Mouse (Mus musculus): ENCODE data around the gene Prkcd. TPM values are rescaled to one million over a fixed set of nuclear protein-coding genes. Genes with fewer than 3 reads are reported as not detected.
"Not testable (repeated sequence)": the region's sequence is repeated elsewhere in the genome, so short reads cannot be mapped to it uniquely, and the experiment has no call there.

The Prkcd gene
- polyA plus RNA-seq, 1 experiment from 2014 or later, result 52.4 TPM

- ATAC-seq (ENCODE audit: low FRiP score, low TSS enrichment), result no peak
- 88% methylated on average over 1 of the region's 1 CpGs for WGBS
These were observed 44.8 kb downstream of the Prkcd start for GRCm38 (mm10) chr14:30581238-30581637.

GRCm38 (mm10) chr14:30579882-30580281 is 46.1 kb downstream of the Prkcd start:
- Histone ChIP-seq H3K9ac (replicated peaks; ENCODE audit: low read length) (no peak overlapping the region), H3K36me3 (ENCODE audit: insufficient read depth, low read length) (peaks cover 2% of the 10 kb centered on the region; the same call in 1 of the 2 replicates), H3K4me3 (ENCODE audit: low read length) (no peak overlapping the region), H3K9me3 (ENCODE audit: low read length) (no peaks in the 10 kb centered on the region), H3K4me2 (replicated peaks; ENCODE audit: low read depth, low read length) (no peak overlapping the region), H3K27ac (ENCODE audit: low read length) (no peak overlapping the region), H3K4me1 (ENCODE audit: insufficient read depth, low read length) (peaks cover 19% of the 10 kb centered on the region), H3K27me3 (ENCODE audit: insufficient read depth, low read length) (no peaks in the 10 kb centered on the region)
- no peak for ATAC-seq (ENCODE audit: low FRiP score, low TSS enrichment)
- WGBS, result 29% methylated on average over 5 of the region's 5 CpGs

More at GRCm38 (mm10) chr14:30581238-30581637, 44.8 kb downstream of the Prkcd start:
- peaks cover 18% of the 10 kb centered on the region for H3K4me1 ChIP-seq (ENCODE audit: insufficient read depth, low read length)
- H3K9ac ChIP-seq (replicated peaks; ENCODE audit: low read length), result no peak overlapping the region
- no peak overlapping the region for H3K4me2 ChIP-seq (replicated peaks; ENCODE audit: low read depth, low read length)
- H3K27ac ChIP-seq (ENCODE audit: low read length), result no peak overlapping the region
- H3K27me3 ChIP-seq (ENCODE audit: insufficient read depth, low read length), result no peaks in the 10 kb centered on the region
- no peak overlapping the region for H3K4me3 ChIP-seq (ENCODE audit: low read length)
- no peaks in the 10 kb centered on the region for H3K9me3 ChIP-seq (ENCODE audit: low read length)
- H3K36me3 ChIP-seq (ENCODE audit: insufficient read depth, low read length), result no peaks in the 10 kb centered on the region

GRCm38 (mm10) chr14:30579180-30579579 is 46.8 kb downstream of the Prkcd start:
- H3K4me2 ChIP-seq (replicated peaks; ENCODE audit: low read depth, low read length), result no peak overlapping the region
- no peak overlapping the region for H3K9ac ChIP-seq (replicated peaks; ENCODE audit: low read length)
- no peak overlapping the region for H3K27ac ChIP-seq (ENCODE audit: low read length)
- H3K4me3 ChIP-seq (ENCODE audit: low read length), result no peak overlapping the region
- 67% methylated on average over 5 of the region's 5 CpGs for WGBS
- ATAC-seq (ENCODE audit: low FRiP score, low TSS enrichment), result no peak
- H3K4me1 ChIP-seq (ENCODE audit: insufficient read depth, low read length), result peaks cover 12% of the 10 kb centered on the region
- no peaks in the 10 kb centered on the region for H3K9me3 ChIP-seq (ENCODE audit: low read length)
- no peaks in the 10 kb centered on the region for H3K27me3 ChIP-seq (ENCODE audit: insufficient read depth, low read length)
- peaks cover 4% of the 10 kb centered on the region; the same call in 1 of the 2 replicates for H3K36me3 ChIP-seq (ENCODE audit: insufficient read depth, low read length)

- H3K9me3 ChIP-seq (ENCODE audit: low read length); H3K9ac ChIP-seq (replicated peaks; ENCODE audit: low read length); H3K27me3 ChIP-seq (ENCODE audit: insufficient read depth, low read length); H3K4me3 ChIP-seq (ENCODE audit: low read length); H3K4me2 ChIP-seq (replicated peaks; ENCODE audit: low read depth, low read length); H3K27ac ChIP-seq (ENCODE audit: low read length): not testable (repeated sequence)
- peaks cover 17% of the 10 kb centered on the region for H3K36me3 ChIP-seq (ENCODE audit: insufficient read depth, low read length)
- peaks cover 11% of the 10 kb centered on the region; the same call in 1 of the 2 replicates for H3K4me1 ChIP-seq (ENCODE audit: insufficient read depth, low read length)
- 33% methylated on average over 10 of the region's 12 CpGs for WGBS
- ATAC-seq (ENCODE audit: low FRiP score, low TSS enrichment), result peak; percentile 39; the same call in 1 of the 2 replicates
These were observed 48.5 kb downstream of the Prkcd start for GRCm38 (mm10) chr14:30577303-30578062.

- ATAC-seq (ENCODE audit: low FRiP score, low TSS enrichment), result peak; percentile 52; the same call in 1 of the 2 replicates
- Histone ChIP-seq H3K9ac (replicated peaks; ENCODE audit: low read length) (no peak overlapping the region; the same call in 1 of the 2 replicates), H3K4me2 (replicated peaks; ENCODE audit: low read depth, low read length) (no peak overlapping the region), H3K36me3 (ENCODE audit: insufficient read depth, low read length) (peaks cover 30% of the 10 kb centered on the region), H3K27ac (ENCODE audit: low read length) (0 out of 2 replicates have a peak overlapping the region, but pooled peaks have one; percentile 3), H3K4me3 (ENCODE audit: low read length) (no peak overlapping the region), H3K27me3 (ENCODE audit: insufficient read depth, low read length) (no peaks in the 10 kb centered on the region), H3K9me3 (ENCODE audit: low read length) (no peaks in the 10 kb centered on the region), H3K4me1 (ENCODE audit: insufficient read depth, low read length) (peaks cover 11% of the 10 kb centered on the region; the same call in 1 of the 2 replicates)
- 40% methylated on average over 5 of the region's 5 CpGs for WGBS
These were observed 49.8 kb downstream of the Prkcd start for GRCm38 (mm10) chr14:30576260-30576659.

GRCm38 (mm10) chr14:30575791-30576190 is 50.2 kb downstream of the Prkcd start:
- WGBS, result 72% methylated on average over 7 of the region's 7 CpGs
- no peak overlapping the region for H3K9ac ChIP-seq (replicated peaks; ENCODE audit: low read length)

GRCm38 (mm10) chr14:30573983-30574584 is 51.9 kb downstream of the Prkcd start:
- Histone ChIP-seq H3K4me2 (replicated peaks; ENCODE audit: low read depth, low read length) (no peak overlapping the region), H3K36me3 (ENCODE audit: insufficient read depth, low read length) (peaks cover 50% of the 10 kb centered on the region), H3K9ac (replicated peaks; ENCODE audit: low read length) (no peak overlapping the region), H3K27ac (ENCODE audit: low read length) (no peak overlapping the region), H3K4me1 (ENCODE audit: insufficient read depth, low read length) (peaks cover 11% of the 10 kb centered on the region; the same call in 1 of the 2 replicates), H3K4me3 (ENCODE audit: low read length) (no peak overlapping the region), H3K27me3 (ENCODE audit: insufficient read depth, low read length) (no peaks in the 10 kb centered on the region), H3K9me3 (ENCODE audit: low read length) (no peaks in the 10 kb centered on the region)
- ATAC-seq (ENCODE audit: low FRiP score, low TSS enrichment), result peak; percentile 25
- WGBS, result 58% methylated on average over 6 of the region's 6 CpGs

More at GRCm38 (mm10) chr14:30575791-30576190, 50.2 kb downstream of the Prkcd start:
- no peaks in the 10 kb centered on the region for H3K27me3 ChIP-seq (ENCODE audit: insufficient read depth, low read length)
- H3K4me2 ChIP-seq (replicated peaks; ENCODE audit: low read depth, low read length), result no peak overlapping the region
- H3K36me3 ChIP-seq (ENCODE audit: insufficient read depth, low read length), result peaks cover 34% of the 10 kb centered on the region
- no peaks in the 10 kb centered on the region for H3K9me3 ChIP-seq (ENCODE audit: low read length)
- peaks cover 11% of the 10 kb centered on the region; the same call in 1 of the 2 replicates for H3K4me1 ChIP-seq (ENCODE audit: insufficient read depth, low read length)
- no peak overlapping the region for H3K4me3 ChIP-seq (ENCODE audit: low read length)
- ATAC-seq (ENCODE audit: low FRiP score, low TSS enrichment), result 0 out of 2 replicates have a peak, but pooled peaks have one; percentile 2
- H3K27ac ChIP-seq (ENCODE audit: low read length), result no peak overlapping the region

- H3K4me3 ChIP-seq (ENCODE audit: low read length), result no peak overlapping the region
- peaks cover 58% of the 10 kb centered on the region for H3K36me3 ChIP-seq (ENCODE audit: insufficient read depth, low read length)
- H3K4me1 ChIP-seq (ENCODE audit: insufficient read depth, low read length), result peaks cover 11% of the 10 kb centered on the region; the same call in 1 of the 2 replicates
- ATAC-seq (ENCODE audit: low FRiP score, low TSS enrichment), result no peak
- H3K9ac ChIP-seq (replicated peaks; ENCODE audit: low read length), result no peak overlapping the region
- 63% methylated on average over 8 of the region's 8 CpGs for WGBS
- no peak overlapping the region for H3K4me2 ChIP-seq (replicated peaks; ENCODE audit: low read depth, low read length)
- H3K27me3 ChIP-seq (ENCODE audit: insufficient read depth, low read length), result no peaks in the 10 kb centered on the region
- H3K27ac ChIP-seq (ENCODE audit: low read length), result no peak overlapping the region
- H3K9me3 ChIP-seq (ENCODE audit: low read length), result no peaks in the 10 kb centered on the region
These were observed 52.8 kb downstream of the Prkcd start for GRCm38 (mm10) chr14:30573235-30573634.

- Histone ChIP-seq H3K27ac (ENCODE audit: low read length) (no peak overlapping the region), H3K9me3 (ENCODE audit: low read length) (no peaks in the 10 kb centered on the region), H3K4me3 (ENCODE audit: low read length) (no peak overlapping the region), H3K4me1 (ENCODE audit: insufficient read depth, low read length) (peaks cover 8% of the 10 kb centered on the region; the same call in 1 of the 2 replicates), H3K9ac (replicated peaks; ENCODE audit: low read length) (no peak overlapping the region), H3K36me3 (ENCODE audit: insufficient read depth, low read length) (peaks cover 68% of the 10 kb centered on the region), H3K4me2 (replicated peaks; ENCODE audit: low read depth, low read length) (no peak overlapping the region), H3K27me3 (ENCODE audit: insufficient read depth, low read length) (no peaks in the 10 kb centered on the region)
- no peak for ATAC-seq (ENCODE audit: low FRiP score, low TSS enrichment)
- WGBS, result 90% methylated on average over 10 of the region's 10 CpGs
These were observed 53.8 kb downstream of the Prkcd start for GRCm38 (mm10) chr14:30572253-30572652.
